Mouse (Mus musculus): Measurements from ENCODE around the gene Ttll11.

- no peak for TF ChIP-seq CTCF (IDR thresholded peaks at IDR 0.05; ENCODE audit: control insufficient read depth, insufficient read depth, insufficient replicate concordance, low read depth, low read length)
- no peak for TF ChIP-seq POLR2A (IDR thresholded peaks at IDR 0.05; ENCODE audit: control insufficient read depth, low read depth, low read length)
Measured at GRCm38 (mm10) chr2:36023291-36023690, 43.6 kb upstream of the Ttll11 start.

Data from testis, adult 2 months (tissue).